Mouse (Mus musculus): ENCODE results near the gene Mapk12. TPM values are rescaled to one million over a fixed set of nuclear protein-coding genes. Genes with fewer than 3 reads are reported as not detected.

Gene Mapk12
- polyA plus RNA-seq, 1 experiment from 2014 or later = 23.7 TPM

DNA sequence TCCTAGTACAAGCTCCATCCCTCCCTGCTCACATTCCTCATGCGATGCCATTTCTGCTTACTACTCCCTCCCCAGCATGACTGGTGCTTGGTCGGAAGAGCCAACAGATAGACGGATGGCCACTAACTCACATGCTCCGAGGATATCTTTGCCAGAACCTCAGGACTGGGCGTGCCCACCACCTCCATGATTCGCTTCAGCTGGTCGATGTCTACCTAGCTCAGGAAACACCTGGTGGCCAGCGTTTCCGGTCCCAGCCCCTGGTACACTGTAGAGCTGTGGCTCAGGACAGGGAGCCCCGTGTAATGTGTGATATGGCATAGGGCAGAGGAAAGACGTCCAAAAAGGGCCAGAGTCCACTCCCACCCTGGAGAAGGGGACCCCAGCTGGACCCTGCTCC lies 4.5 kb upstream of the Mapk12 start:
- Histone ChIP-seq H3K27me3 (ENCODE audit: insufficient read depth, poor library complexity, severe bottlenecking) (peaks cover 70% of the 10 kb centered on the region), H3K4me3 (no peak overlapping the region), H3K9me3 (no peaks in the 10 kb centered on the region), H3K36me3 (peaks cover 46% of the 10 kb centered on the region), H3K4me1 (replicated peaks) (peaks cover 68% of the 10 kb centered on the region), H3K27ac (no peak overlapping the region)
- 91% methylated on average over 11 of the region's 11 CpGs for WGBS
- no peak for DNase-seq (ENCODE audit: low spot score)

DNA sequence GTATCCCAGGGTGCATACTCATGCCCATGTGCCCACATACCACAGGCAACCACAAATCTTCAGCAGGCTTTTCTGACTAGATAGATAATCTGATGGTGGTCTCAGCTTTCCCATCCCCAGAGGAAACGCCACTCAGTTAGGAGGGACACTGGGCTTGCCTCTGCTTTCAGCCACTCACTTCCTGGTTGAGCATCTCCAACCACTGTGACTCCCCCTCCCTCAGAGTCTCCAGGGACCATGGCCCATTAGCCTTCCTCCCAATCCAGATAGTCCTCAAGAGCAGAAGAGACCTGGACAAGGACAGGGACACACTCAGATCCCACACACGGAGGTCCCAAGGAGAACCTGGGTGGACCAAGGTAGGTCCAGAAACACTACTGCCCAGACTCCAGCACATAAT lies 2.6 kb upstream of the Mapk12 start:
- no peak for DNase-seq (ENCODE audit: low spot score)
- H3K4me3 ChIP-seq = no peak overlapping the region
- H3K36me3 ChIP-seq = peaks cover 46% of the 10 kb centered on the region
- peaks cover 62% of the 10 kb centered on the region for H3K27me3 ChIP-seq (ENCODE audit: insufficient read depth, poor library complexity, severe bottlenecking)
- H3K9me3 ChIP-seq = no peaks in the 10 kb centered on the region
- WGBS = 86% methylated on average over 2 of the region's 2 CpGs
- H3K4me1 ChIP-seq (replicated peaks) = peaks cover 68% of the 10 kb centered on the region
- H3K27ac ChIP-seq = no peak overlapping the region

DNA sequence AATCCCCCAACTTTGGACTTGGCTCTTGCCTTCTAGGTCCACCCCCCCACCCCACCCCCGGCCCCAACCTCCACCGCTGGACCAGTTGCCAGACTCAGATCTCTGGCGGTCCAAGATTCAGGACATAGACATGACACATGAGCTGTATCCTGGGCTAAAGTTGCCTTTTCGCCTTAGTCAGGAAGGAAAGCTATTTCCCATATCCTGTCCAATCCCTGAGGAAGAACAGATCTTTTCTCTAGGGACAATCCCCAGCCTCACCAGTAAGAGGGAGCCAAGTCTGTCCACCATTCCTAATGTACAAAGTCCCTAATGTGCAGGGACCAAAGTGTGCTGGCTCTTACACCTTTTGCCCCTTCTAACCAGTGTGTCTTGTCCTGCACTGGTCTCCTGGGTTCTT lies 1.4 kb upstream of the Mapk12 start:
- DNase-seq (ENCODE audit: low spot score) = no peak
- 73% methylated on average over 4 of the region's 4 CpGs for WGBS
- peaks cover 50% of the 10 kb centered on the region for H3K27me3 ChIP-seq (ENCODE audit: insufficient read depth, poor library complexity, severe bottlenecking)
- peaks cover 66% of the 10 kb centered on the region for H3K4me1 ChIP-seq (replicated peaks)
- no peaks in the 10 kb centered on the region for H3K9me3 ChIP-seq
- H3K36me3 ChIP-seq = peaks cover 46% of the 10 kb centered on the region
- H3K27ac ChIP-seq = no peak overlapping the region
- H3K4me3 ChIP-seq = no peak overlapping the region

GRCm38 (mm10) chr15:89141443-89141842 lies 940 bp upstream of the Mapk12 start:
- Histone ChIP-seq H3K36me3 (peaks cover 44% of the 10 kb centered on the region), H3K4me1 (replicated peaks) (peaks cover 61% of the 10 kb centered on the region), H3K27me3 (ENCODE audit: insufficient read depth, poor library complexity, severe bottlenecking) (peaks cover 45% of the 10 kb centered on the region), H3K27ac (peak overlapping the region; percentile 88), H3K9me3 (no peaks in the 10 kb centered on the region), H3K4me3 (peak overlapping the region; percentile 66)
- 21% methylated on average over 5 of the region's 5 CpGs for WGBS
- peak; percentile 20 for DNase-seq (ENCODE audit: low spot score)

DNA sequence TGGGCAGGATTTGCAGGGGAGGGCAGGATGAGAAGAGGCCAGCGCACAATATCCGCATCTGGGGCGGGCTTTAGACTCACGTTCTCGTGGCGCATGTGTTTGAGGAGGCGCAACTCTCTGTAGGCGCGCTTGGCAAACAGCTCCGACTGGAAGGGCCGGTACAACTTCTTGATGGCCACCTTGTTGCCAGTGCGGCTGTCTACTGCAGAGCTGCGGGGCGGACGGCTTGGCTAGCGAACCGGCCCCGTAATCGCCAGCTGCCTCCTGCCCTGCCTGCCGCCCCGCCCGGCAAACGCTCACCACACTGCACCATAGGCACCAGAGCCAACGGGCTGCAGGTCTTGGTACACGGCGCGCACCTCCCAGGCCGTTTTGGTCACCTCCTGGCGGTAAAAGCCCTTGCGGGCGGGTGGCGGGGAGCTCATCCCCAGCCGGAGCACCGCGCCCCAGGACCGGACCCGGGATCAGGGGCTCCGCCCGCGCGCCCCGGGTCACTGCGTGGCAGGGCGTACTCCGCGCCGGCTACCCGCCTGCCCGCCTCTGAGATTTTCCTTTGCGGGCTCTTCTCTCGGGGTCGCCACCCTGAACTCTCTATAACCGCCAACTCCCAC lies 350 bp downstream of the Mapk12 start:
- Histone ChIP-seq H3K36me3 (peaks cover 34% of the 10 kb centered on the region), H3K9me3 (no peaks in the 10 kb centered on the region), H3K27me3 (ENCODE audit: insufficient read depth, poor library complexity, severe bottlenecking) (peaks cover 32% of the 10 kb centered on the region), H3K4me3 (peak overlapping the region; percentile 66), H3K4me1 (replicated peaks) (peaks cover 52% of the 10 kb centered on the region), H3K27ac (peak overlapping the region; percentile 88)
- under 1% methylated on average over 53 of the region's 53 CpGs for WGBS
- DNase-seq (ENCODE audit: low spot score) = peak; percentile 58

GRCm38 (mm10) chr15:89138531-89138930 lies 2.0 kb downstream of the Mapk12 start:
- no peak for DNase-seq (ENCODE audit: low spot score)
- peaks cover 28% of the 10 kb centered on the region for H3K27me3 ChIP-seq (ENCODE audit: insufficient read depth, poor library complexity, severe bottlenecking)
- no peaks in the 10 kb centered on the region for H3K9me3 ChIP-seq
- peak overlapping the region; percentile 0; the same call in 1 of the 2 replicates for H3K4me3 ChIP-seq
- peaks cover 22% of the 10 kb centered on the region for H3K36me3 ChIP-seq
- H3K4me1 ChIP-seq (replicated peaks) = peaks cover 51% of the 10 kb centered on the region
- H3K27ac ChIP-seq = no peak overlapping the region
- 95% methylated on average over 6 of the region's 6 CpGs for WGBS

DNA sequence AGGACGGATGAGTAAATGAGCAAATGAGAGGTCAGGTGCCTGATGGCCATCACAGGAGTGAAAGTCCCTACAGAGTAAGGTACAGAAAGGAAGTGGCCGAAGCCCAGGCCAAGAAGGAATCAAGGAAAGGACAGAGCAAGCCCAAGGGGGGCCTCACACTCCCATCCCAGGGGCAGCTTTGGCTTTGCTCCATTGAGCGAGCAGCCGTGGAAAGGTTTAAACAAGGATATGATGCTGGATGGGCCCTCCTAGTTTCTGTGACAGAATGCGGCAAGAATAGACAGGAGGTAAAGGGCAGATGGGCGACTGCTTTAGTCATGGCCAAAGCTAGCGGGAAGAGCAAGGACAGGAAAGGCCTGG lies 2.5 kb downstream of the Mapk12 start:
- Histone ChIP-seq H3K27ac (no peak overlapping the region), H3K36me3 (peaks cover 21% of the 10 kb centered on the region), H3K9me3 (no peaks in the 10 kb centered on the region), H3K4me3 (no peak overlapping the region), H3K27me3 (ENCODE audit: insufficient read depth, poor library complexity, severe bottlenecking) (peaks cover 28% of the 10 kb centered on the region), H3K4me1 (replicated peaks) (peaks cover 51% of the 10 kb centered on the region)
- 89% methylated on average over 7 of the region's 7 CpGs for WGBS
- DNase-seq (ENCODE audit: low spot score) = no peak

GRCm38 (mm10) chr15:89137378-89138045 lies 3.0 kb downstream of the Mapk12 start:
- peaks cover 24% of the 10 kb centered on the region for H3K27me3 ChIP-seq (ENCODE audit: insufficient read depth, poor library complexity, severe bottlenecking)
- H3K27ac ChIP-seq = no peak overlapping the region
- WGBS = 74% methylated on average over 11 of the region's 11 CpGs
- H3K36me3 ChIP-seq = peaks cover 21% of the 10 kb centered on the region
- H3K9me3 ChIP-seq = no peaks in the 10 kb centered on the region
- DNase-seq (ENCODE audit: low spot score) = no peak
- 0 out of 2 replicates have a peak overlapping the region, but pooled peaks have one; percentile 6 for H3K4me3 ChIP-seq
- H3K4me1 ChIP-seq (replicated peaks) = peaks cover 51% of the 10 kb centered on the region

- DNase-seq (ENCODE audit: low spot score) = no peak
- WGBS = 92% methylated on average over 5 of the region's 5 CpGs
- no peak overlapping the region for H3K27ac ChIP-seq
- H3K4me1 ChIP-seq (replicated peaks) = peaks cover 44% of the 10 kb centered on the region
- H3K27me3 ChIP-seq (ENCODE audit: insufficient read depth, poor library complexity, severe bottlenecking) = peaks cover 16% of the 10 kb centered on the region
- peaks cover 25% of the 10 kb centered on the region for H3K36me3 ChIP-seq
- H3K4me3 ChIP-seq = no peak overlapping the region
- no peaks in the 10 kb centered on the region for H3K9me3 ChIP-seq
These were observed 3.9 kb downstream of the Mapk12 start for GRCm38 (mm10) chr15:89136461-89137155.

GRCm38 (mm10) chr15:89131316-89131715 lies 9.2 kb downstream of the Mapk12 start:
- H3K4me1 ChIP-seq (replicated peaks) = peaks cover 20% of the 10 kb centered on the region
- 93% methylated on average over 3 of the region's 3 CpGs for WGBS
- H3K27me3 ChIP-seq (ENCODE audit: insufficient read depth, poor library complexity, severe bottlenecking) = no peaks in the 10 kb centered on the region
- DNase-seq (ENCODE audit: low spot score) = no peak
- H3K36me3 ChIP-seq = peaks cover 46% of the 10 kb centered on the region
- H3K9me3 ChIP-seq = no peaks in the 10 kb centered on the region
- H3K4me3 ChIP-seq = no peak overlapping the region
- no peak overlapping the region for H3K27ac ChIP-seq

GRCm38 (mm10) chr15:89130245-89130644 lies 10.3 kb downstream of the Mapk12 start:
- Histone ChIP-seq H3K4me3 (no peak overlapping the region), H3K4me1 (replicated peaks) (peaks cover 20% of the 10 kb centered on the region), H3K36me3 (peaks cover 48% of the 10 kb centered on the region), H3K27ac (no peak overlapping the region), H3K9me3 (no peaks in the 10 kb centered on the region), H3K27me3 (ENCODE audit: insufficient read depth, poor library complexity, severe bottlenecking) (no peaks in the 10 kb centered on the region)
- DNase-seq (ENCODE audit: low spot score) = no peak

DNA sequence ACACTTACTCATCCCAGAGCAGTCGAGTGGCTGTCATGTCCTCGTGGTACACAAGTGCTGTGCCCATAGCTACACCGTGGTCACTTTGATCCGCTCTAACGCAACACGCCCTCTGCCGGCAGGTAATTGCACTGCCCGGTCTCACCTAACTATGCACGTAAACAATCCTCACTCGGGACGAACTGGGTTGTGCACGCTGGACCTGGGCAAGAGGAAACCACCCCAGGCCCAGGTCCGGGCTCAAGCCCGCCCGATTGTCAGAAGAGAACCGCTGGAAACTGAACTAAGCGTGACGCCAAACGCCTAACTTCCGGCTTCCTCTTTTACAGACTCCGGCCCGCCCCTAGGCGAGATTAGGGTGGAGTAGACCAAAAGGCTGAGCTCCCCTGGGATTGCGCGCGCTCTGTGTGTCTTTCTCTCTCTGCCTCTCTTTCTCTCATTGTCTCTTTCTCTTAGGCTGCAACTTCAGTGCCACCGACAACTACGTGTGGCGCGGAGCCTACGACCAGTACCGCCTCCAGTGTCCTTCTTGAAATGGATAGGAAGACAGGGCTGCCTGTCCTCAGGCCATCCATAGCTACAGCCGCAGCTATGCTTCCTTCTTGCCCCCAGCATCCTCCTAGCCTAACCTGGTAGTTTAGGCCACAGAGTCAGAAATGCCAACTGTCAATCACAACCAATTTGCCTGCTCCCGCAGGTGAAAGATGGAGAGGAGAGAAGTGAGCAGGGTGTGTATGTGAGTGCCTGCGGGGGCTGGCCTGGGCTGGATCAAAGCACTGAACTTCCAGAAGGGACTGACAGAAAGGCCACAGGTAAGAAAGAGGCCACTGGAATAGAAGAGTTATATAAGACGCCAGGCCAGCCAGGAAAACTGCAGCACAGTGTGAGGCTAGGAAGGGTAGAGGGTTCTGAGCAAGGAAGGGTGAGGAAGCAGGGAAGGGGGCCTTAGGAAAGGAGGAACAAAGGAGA lies 11.8 kb downstream of the Mapk12 start, which contains the start of gene Hdac10:
Gene Hdac10, minus strand, starts transcription at position 319 of the 969 bp plus-strand sequence.
- peak; percentile 86 for DNase-seq (ENCODE audit: low spot score)
- Histone ChIP-seq H3K9me3 (no peaks in the 10 kb centered on the region), H3K4me1 (replicated peaks) (peaks cover 26% of the 10 kb centered on the region), H3K27me3 (ENCODE audit: insufficient read depth, poor library complexity, severe bottlenecking) (no peaks in the 10 kb centered on the region), H3K4me3 (peak within 1 kb of the TSS; percentile 69), H3K27ac (peak within 1 kb of the TSS; percentile 92), H3K36me3 (peaks cover 47% of the 10 kb centered on the region)
- 3% methylated on average over 36 of the region's 36 CpGs for WGBS
